Mouse (Mus musculus) spleen, embryonic (tissue): ENCODE results near the gene Gm17078.
"Not testable (repeated sequence)": the region's sequence is repeated elsewhere in the genome, so short reads cannot be mapped to it uniquely, and the experiment has no call there.

ENCODE experiments used
- CTCF ChIA-PET: fragments of 350-600 bp; sonication (Branson Sonifier 250); formaldehyde crosslinking; loops from one replicate; lab custom pipeline; 2022; lab: Charles Lee

Gm17078 gene

GRCm38 (mm10) chr14:51611210-51611609 is at the start of gene Gm17078:
Gene Gm17078, minus strand, starts transcription at chr14:51611310.
- CTCF ChIA-PET: no interaction called here

GRCm38 (mm10) chr14:51635566-51635965 is 24.5 kb upstream of the Gm17078 start, which contains the start of gene Gm4181:
Gene Gm4181, minus strand, starts transcription at chr14:51635666.
- CTCF ChIA-PET: not testable (repeated sequence)

GRCm38 (mm10) chr14:51632426-51632825 is 21.3 kb upstream of the Gm17078 start:
- CTCF ChIA-PET: not testable (repeated sequence)

GRCm38 (mm10) chr14:51592039-51592438 is 19.1 kb downstream of the Gm17078 start, which contains the start of gene Gm17174:
Gene Gm17174, minus strand, starts transcription at chr14:51592139.
- CTCF ChIA-PET: not testable (repeated sequence)

- CTCF ChIA-PET: not testable (repeated sequence)
These were observed 37.1 kb downstream of the Gm17078 start, which contains the start of gene Gm17175 for GRCm38 (mm10) chr14:51573963-51574362. Gene Gm17175, minus strand, starts transcription at chr14:51574063.
